Mouse (Mus musculus) erythroblast, embryonic 14.5 days (primary cell): ENCODE data around the gene Fbxw11.

Experiments used
- GATA1 ChIP-seq: IDR thresholded peaks from 2 replicates; pipeline ENCODE4 v1.6.1; 2012; ENCODE audit warnings: low read length, inconsistent platforms, mixed read lengths
- TAL1 ChIP-seq: IDR thresholded peaks from 3 replicates; pipeline ENCODE4 v1.6.1; 2012; ENCODE audit warnings: low read length, inconsistent platforms, mixed read lengths

DNA sequence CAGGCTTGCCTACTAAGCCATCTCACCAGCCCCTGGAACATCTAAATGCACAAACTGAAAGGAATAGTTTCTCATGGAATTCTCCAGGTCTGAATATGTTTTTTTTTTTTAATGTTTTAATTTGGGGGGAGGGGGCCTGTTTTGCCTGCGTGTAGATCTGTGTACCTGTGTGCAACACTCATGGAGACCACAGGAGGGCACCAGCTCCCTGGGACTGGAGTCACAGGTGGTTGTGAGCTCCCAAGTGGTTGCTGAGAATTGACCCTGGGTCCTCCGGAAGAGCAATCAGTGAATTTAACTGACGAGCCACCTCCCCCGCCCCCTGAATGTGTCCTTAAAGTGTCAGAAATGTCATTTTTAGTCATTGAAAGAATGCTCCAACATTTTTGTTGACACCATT, 48.4 kb upstream of the Fbxw11 start:
- TF ChIP-seq GATA1 = no peak
- TF ChIP-seq TAL1 = no peak
